Mouse (Mus musculus): ENCODE data around the gene Trim28.

Gene Trim28

GRCm38 (mm10) chr7:12998053-12998452, 861 bp upstream of the Trim28 start, which contains the start of gene Slc27a5:
TSS of gene Slc27a5 (minus strand) at chr7:12998192.
- no peak for DNase-seq (ENCODE audit: low spot score)

- DNase-seq (ENCODE audit: low spot score): no peak
Observed at GRCm38 (mm10) chr7:13001584-13001983, 2.7 kb downstream of the Trim28 start.

GRCm38 (mm10) chr7:13003380-13003779, 4.5 kb downstream of the Trim28 start:
- no peak for DNase-seq (ENCODE audit: low spot score)

GRCm38 (mm10) chr7:13006011-13006410, 7.1 kb downstream of the Trim28 start:
- no peak for DNase-seq (ENCODE audit: low spot score)

GRCm38 (mm10) chr7:13006531-13006930, 7.6 kb downstream of the Trim28 start:
- no peak for DNase-seq (ENCODE audit: low spot score)

GRCm38 (mm10) chr7:13007341-13008092, 8.6 kb downstream of the Trim28 start:
- no peak for DNase-seq (ENCODE audit: low spot score)

GRCm38 (mm10) chr7:13009143-13010004, 10.5 kb downstream of the Trim28 start:
- peak; percentile 94 for DNase-seq (ENCODE audit: low spot score)

- no peak for DNase-seq (ENCODE audit: low spot score)
Observed at GRCm38 (mm10) chr7:13010005-13010908, 11.3 kb downstream of the Trim28 start, which contains the start of gene Zbtb45. TSS of gene Zbtb45 (minus strand) at chr7:13010034.

- DNase-seq (ENCODE audit: low spot score): no peak
Observed at GRCm38 (mm10) chr7:13013671-13014070, 14.8 kb downstream of the Trim28 start.

GRCm38 (mm10) chr7:13014275-13014839, 15.4 kb downstream of the Trim28 start:
- DNase-seq (ENCODE audit: low spot score): no peak

GRCm38 (mm10) chr7:13015217-13015616, 16.3 kb downstream of the Trim28 start:
- DNase-seq (ENCODE audit: low spot score): no peak

GRCm38 (mm10) chr7:13022773-13023535, 24.0 kb downstream of the Trim28 start:
- no peak for DNase-seq (ENCODE audit: low spot score)

GRCm38 (mm10) chr7:13023928-13024731, 25.2 kb downstream of the Trim28 start:
- peak; percentile 94 for DNase-seq (ENCODE audit: low spot score)

- DNase-seq (ENCODE audit: low spot score): peak; percentile 56
Observed at GRCm38 (mm10) chr7:13024805-13025204, 25.9 kb downstream of the Trim28 start.

- no peak for DNase-seq (ENCODE audit: low spot score)
Observed at GRCm38 (mm10) chr7:13025511-13026112, 26.7 kb downstream of the Trim28 start.

GRCm38 (mm10) chr7:13028986-13029385, 30.1 kb downstream of the Trim28 start:
- no peak for DNase-seq (ENCODE audit: low spot score)

GRCm38 (mm10) chr7:13031069-13031468, 32.2 kb downstream of the Trim28 start:
- no peak for DNase-seq (ENCODE audit: low spot score)

GRCm38 (mm10) chr7:13031983-13032382, 33.1 kb downstream of the Trim28 start:
- no peak for DNase-seq (ENCODE audit: low spot score)

- no peak for DNase-seq (ENCODE audit: low spot score)
Observed at GRCm38 (mm10) chr7:13032541-13032940, 33.6 kb downstream of the Trim28 start.

Data from ovary, postnatal 10 days (tissue).